Mouse (Mus musculus) liver, embryonic 16.5 days (tissue): ENCODE data around the gene Ap2a2. TPM values are rescaled to one million over a fixed set of nuclear protein-coding genes. Genes with fewer than 3 reads are reported as not detected.
A peak's percentile ranks its signal among the peaks of the same experiment; 100 is the strongest.

Source experiments
- ATAC-seq: fragments of 200-750 bp; cut with Nextera tagmentation; 2 replicates; pipeline ENCODE4 v1.8.0; 2017; ENCODE audit warnings: low read depth, mild to moderate bottlenecking, moderate number of reproducible peaks, moderate library complexity
- H3K27ac ChIP-seq: fragments of 300-500 bp; sonication (generic); 2 replicates; pipeline ENCODE4 v1.5.1; 2014; ENCODE audit warnings: mild to moderate bottlenecking, low read length
- H3K27me3 ChIP-seq: fragments of 300-500 bp; sonication (generic); 2 replicates; pipeline ENCODE4 v1.6.1; 2014; ENCODE audit warnings: low read depth, low read length, mixed read lengths; ENCODE audit not compliant: control insufficient read depth, insufficient read depth
- H3K36me3 ChIP-seq: fragments of 300-500 bp; sonication (generic); 2 replicates; pipeline ENCODE4 v1.6.1; 2014; ENCODE audit warnings: mild to moderate bottlenecking; ENCODE audit not compliant: control insufficient read depth, insufficient read depth
- H3K4me1 ChIP-seq: fragments of 300-500 bp; sonication (generic); 2 replicates; pipeline ENCODE4 v1.6.1; 2014; ENCODE audit warnings: low read depth, low read length, mixed read lengths; ENCODE audit not compliant: control insufficient read depth
- H3K4me2 ChIP-seq: fragments of 300-500 bp; sonication (generic); 2 replicates; pipeline ENCODE4 v1.6.1; 2014; ENCODE audit warnings: low read depth, low read length, mixed read lengths
- H3K4me3 ChIP-seq: fragments of 300-500 bp; sonication (generic); 2 replicates; pipeline ENCODE4 v1.5.1; 2014; ENCODE audit warnings: low read depth, mild to moderate bottlenecking, low read length
- H3K9ac ChIP-seq: fragments of 300-500 bp; sonication (generic); 2 replicates; pipeline ENCODE4 v1.6.1; 2014; ENCODE audit warnings: low read depth, low read length
- H3K9me3 ChIP-seq: fragments of 300-500 bp; sonication (generic); replicated peaks from 2 replicates; pipeline ENCODE4 v1.6.1; 2016; ENCODE audit warnings: low read length; ENCODE audit not compliant: control insufficient read depth
- WGBS: fragments of 180-500 bp; shearing (Covaris S2); extraction: QIAGEN DNeasy Blood & Tissue Kit; methylation state at CpG from one replicate; pipeline ENCODE4 v1.1.7; 2014; ENCODE audit not compliant: insufficient replicate concordance; 5-methylcytosine and 5-hydroxymethylcytosine counted together
- polyA plus RNA-seq: library from polyadenylated mRNA; unstranded; fragments of >200 nt; fragmentation: Nextera tagmentation; extraction: Ambion mirVana; gene quantifications from 2 replicates; pipeline ENCODE4 v1.2.1, GENCODE M21; 2015

Gene Ap2a2
- polyA plus RNA-seq, 1 experiment from 2014 or later = 70.7 TPM

GRCm38 (mm10) chr7:141569283-141569803, 7.4 kb downstream of the Ap2a2 start:
- WGBS = 82% methylated on average over 9 of the region's 9 CpGs
- H3K4me2 ChIP-seq = no peak overlapping the region
- H3K9me3 ChIP-seq = no peaks in the 10 kb centered on the region
- H3K27me3 ChIP-seq = no peaks in the 10 kb centered on the region
- no peak overlapping the region for H3K9ac ChIP-seq
- H3K4me1 ChIP-seq = peaks cover 55% of the 10 kb centered on the region
- H3K4me3 ChIP-seq = no peak overlapping the region
- H3K36me3 ChIP-seq = peaks cover 7% of the 10 kb centered on the region
- H3K27ac ChIP-seq = peak overlapping the region; percentile 25; the same call in 1 of the 2 replicates
- no peak for ATAC-seq

GRCm38 (mm10) chr7:141569916-141570315, 7.9 kb downstream of the Ap2a2 start:
- no peaks in the 10 kb centered on the region for H3K9me3 ChIP-seq
- 88% methylated on average over 3 of the region's 3 CpGs for whole genome bisulfite sequencing
- no peak overlapping the region for H3K9ac ChIP-seq
- no peaks in the 10 kb centered on the region for H3K27me3 ChIP-seq
- no peak overlapping the region for H3K27ac ChIP-seq
- peaks cover 49% of the 10 kb centered on the region for H3K4me1 ChIP-seq
- no peak overlapping the region for H3K4me2 ChIP-seq
- no peak for ATAC-seq
- no peak overlapping the region for H3K4me3 ChIP-seq
- H3K36me3 ChIP-seq = peaks cover 7% of the 10 kb centered on the region

DNA sequence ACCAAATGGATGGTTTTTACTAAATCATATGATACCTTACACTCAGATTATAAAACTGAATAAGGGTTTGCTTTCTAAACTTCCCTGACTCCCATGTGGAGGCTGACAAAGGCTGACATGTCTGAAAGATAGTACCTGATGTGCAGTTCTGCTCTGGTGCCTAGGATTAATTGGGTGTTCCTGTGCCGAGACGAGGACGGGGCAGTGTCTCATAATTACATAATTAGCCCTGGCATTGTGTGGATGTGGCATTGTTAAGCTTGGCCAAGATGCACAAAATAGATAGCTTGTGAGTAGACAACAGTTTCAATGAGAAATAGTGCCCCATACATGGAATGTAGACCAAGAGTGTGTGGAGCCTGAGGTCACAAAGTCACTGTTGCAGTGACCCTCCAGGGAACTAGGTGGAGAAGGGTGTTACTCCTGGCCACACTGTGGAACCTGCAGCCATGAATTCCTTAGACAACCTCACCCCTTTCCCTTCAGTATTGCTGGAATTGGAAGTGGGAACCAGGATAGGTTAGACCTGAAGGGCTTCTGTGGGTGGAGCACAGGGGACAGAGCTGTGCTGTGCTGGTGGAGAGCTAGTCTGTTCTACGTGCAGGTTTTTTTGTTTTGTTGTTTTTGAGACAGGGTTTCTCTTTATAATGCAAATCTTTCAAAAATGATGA, 8.8 kb downstream of the Ap2a2 start:
- no peak overlapping the region for H3K4me3 ChIP-seq
- H3K9ac ChIP-seq = no peak overlapping the region
- H3K4me1 ChIP-seq = peaks cover 46% of the 10 kb centered on the region
- 73% methylated on average over 4 of the region's 4 CpGs for WGBS
- no peak overlapping the region for H3K27ac ChIP-seq
- no peak for ATAC-seq
- no peaks in the 10 kb centered on the region for H3K27me3 ChIP-seq
- H3K9me3 ChIP-seq = no peaks in the 10 kb centered on the region
- no peak overlapping the region for H3K4me2 ChIP-seq
- H3K36me3 ChIP-seq = peaks cover 4% of the 10 kb centered on the region

DNA sequence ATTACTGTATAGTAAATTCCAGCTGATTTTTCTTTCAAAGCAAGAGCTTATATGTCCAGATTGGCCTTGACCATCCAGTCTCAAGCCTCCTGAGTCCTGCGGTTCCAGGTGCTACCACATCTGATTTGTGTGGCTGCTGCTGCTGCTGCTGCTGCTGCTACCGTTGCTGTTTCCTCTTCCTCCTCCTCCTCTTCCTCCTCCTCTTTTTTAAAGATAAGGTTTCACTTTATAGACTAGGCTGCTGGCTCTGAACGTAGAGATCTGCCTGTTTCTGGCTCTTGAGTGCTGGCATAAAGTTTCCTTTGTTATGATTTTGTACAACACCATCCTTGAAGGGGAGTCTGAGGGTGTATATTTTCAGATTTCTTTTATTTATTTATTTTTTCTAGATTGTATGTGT, 12.1 kb downstream of the Ap2a2 start:
- H3K36me3 ChIP-seq = no peaks in the 10 kb centered on the region; the same call in 1 of the 2 replicates
- no peak overlapping the region for H3K9ac ChIP-seq
- 14% methylated on average over 3 of the region's 3 CpGs for WGBS
- no peaks in the 10 kb centered on the region for H3K9me3 ChIP-seq
- H3K27ac ChIP-seq = no peak overlapping the region
- no peak overlapping the region for H3K4me2 ChIP-seq
- no peak overlapping the region for H3K4me3 ChIP-seq
- no peak for ATAC-seq
- no peaks in the 10 kb centered on the region for H3K27me3 ChIP-seq
- peaks cover 57% of the 10 kb centered on the region for H3K4me1 ChIP-seq

GRCm38 (mm10) chr7:141575481-141575880, 13.5 kb downstream of the Ap2a2 start:
- 92% methylated on average over 3 of the region's 3 CpGs for WGBS
- no peak overlapping the region for H3K4me2 ChIP-seq
- H3K27me3 ChIP-seq = no peaks in the 10 kb centered on the region
- H3K36me3 ChIP-seq = no peaks in the 10 kb centered on the region; the same call in 1 of the 2 replicates
- no peak overlapping the region for H3K4me3 ChIP-seq
- ATAC-seq = no peak
- H3K4me1 ChIP-seq = peaks cover 69% of the 10 kb centered on the region
- no peak overlapping the region for H3K9ac ChIP-seq
- H3K27ac ChIP-seq = no peak overlapping the region
- no peaks in the 10 kb centered on the region for H3K9me3 ChIP-seq

DNA sequence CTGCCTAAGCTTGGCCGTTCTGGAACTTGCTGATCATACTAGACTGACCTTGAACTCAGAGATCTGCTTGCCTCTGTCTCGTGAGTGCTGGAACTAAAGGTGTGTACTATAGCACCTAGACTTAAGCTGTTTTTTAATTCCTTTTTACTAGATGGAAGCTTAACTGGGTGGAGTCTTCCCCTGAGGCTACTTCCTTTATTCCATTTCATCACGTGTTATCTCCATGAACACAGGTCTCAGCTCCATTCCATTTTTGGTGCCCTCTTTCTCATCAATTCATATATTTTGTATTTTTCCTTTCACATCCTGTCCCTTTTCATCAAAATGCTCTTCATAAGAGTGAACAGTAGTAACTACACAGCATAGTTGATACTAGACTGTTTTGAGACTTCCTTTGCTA, 15.8 kb downstream of the Ap2a2 start:
- Histone ChIP-seq H3K36me3 (no peaks in the 10 kb centered on the region), H3K27ac (0 out of 2 replicates have a peak overlapping the region, but pooled peaks have one; percentile 12), H3K4me1 (peaks cover 73% of the 10 kb centered on the region), H3K27me3 (no peaks in the 10 kb centered on the region), H3K9ac (no peak overlapping the region), H3K9me3 (no peaks in the 10 kb centered on the region), H3K4me3 (no peak overlapping the region), H3K4me2 (no peak overlapping the region)
- ATAC-seq = no peak
- 34% methylated on average over 3 of the region's 3 CpGs for WGBS

DNA sequence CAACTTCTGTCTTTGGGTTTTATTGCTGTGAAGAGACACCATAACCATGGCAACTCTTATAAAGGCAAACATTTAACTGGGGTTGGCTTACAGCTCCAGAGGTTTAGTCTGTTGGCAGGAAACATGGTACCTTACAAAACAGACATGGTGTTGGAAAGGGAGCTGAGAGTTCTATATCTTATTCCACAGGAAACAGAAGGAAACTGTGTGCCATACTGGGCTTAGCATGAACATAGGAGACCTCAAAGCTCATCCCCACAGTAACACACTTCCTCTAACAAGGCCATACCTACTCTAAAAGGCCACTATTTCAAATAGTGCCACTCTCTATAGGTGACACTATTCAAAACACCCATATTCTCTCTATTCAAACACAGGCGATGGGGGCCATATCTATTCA, 16.5 kb downstream of the Ap2a2 start:
- Histone ChIP-seq H3K9ac (no peak overlapping the region), H3K4me1 (peaks cover 74% of the 10 kb centered on the region), H3K4me2 (no peak overlapping the region), H3K4me3 (no peak overlapping the region), H3K36me3 (no peaks in the 10 kb centered on the region), H3K9me3 (no peaks in the 10 kb centered on the region), H3K27me3 (no peaks in the 10 kb centered on the region), H3K27ac (0 out of 2 replicates have a peak overlapping the region, but pooled peaks have one; percentile 13)
- no peak for ATAC-seq
- 88% methylated on average over 1 of the region's 1 CpGs for WGBS

GRCm38 (mm10) chr7:141578943-141579342, 17.0 kb downstream of the Ap2a2 start:
- peaks cover 73% of the 10 kb centered on the region for H3K4me1 ChIP-seq
- no peaks in the 10 kb centered on the region for H3K36me3 ChIP-seq
- WGBS = 70% methylated on average over 2 of the region's 2 CpGs
- no peaks in the 10 kb centered on the region for H3K27me3 ChIP-seq
- H3K9ac ChIP-seq = no peak overlapping the region
- H3K4me2 ChIP-seq = no peak overlapping the region
- no peak for ATAC-seq
- H3K27ac ChIP-seq = 0 out of 2 replicates have a peak overlapping the region, but pooled peaks have one; percentile 8
- H3K4me3 ChIP-seq = no peak overlapping the region
- H3K9me3 ChIP-seq = no peaks in the 10 kb centered on the region

GRCm38 (mm10) chr7:141581323-141581722, 19.4 kb downstream of the Ap2a2 start:
- ATAC-seq = peak; percentile 43
- peak overlapping the region; percentile 82 for H3K27ac ChIP-seq
- H3K9me3 ChIP-seq = no peaks in the 10 kb centered on the region
- H3K4me1 ChIP-seq = peaks cover 87% of the 10 kb centered on the region
- H3K27me3 ChIP-seq = no peaks in the 10 kb centered on the region
- no peaks in the 10 kb centered on the region for H3K36me3 ChIP-seq
- no peak overlapping the region for H3K9ac ChIP-seq
- WGBS = 69% methylated on average over 7 of the region's 7 CpGs
- H3K4me3 ChIP-seq = no peak overlapping the region
- no peak overlapping the region for H3K4me2 ChIP-seq
